Mouse (Mus musculus): ENCODE results near the gene Gm8113.
"Not testable (repeated sequence)": the region's sequence is repeated elsewhere in the genome, so short reads cannot be mapped to it uniquely, and the experiment has no call there.

DNA sequence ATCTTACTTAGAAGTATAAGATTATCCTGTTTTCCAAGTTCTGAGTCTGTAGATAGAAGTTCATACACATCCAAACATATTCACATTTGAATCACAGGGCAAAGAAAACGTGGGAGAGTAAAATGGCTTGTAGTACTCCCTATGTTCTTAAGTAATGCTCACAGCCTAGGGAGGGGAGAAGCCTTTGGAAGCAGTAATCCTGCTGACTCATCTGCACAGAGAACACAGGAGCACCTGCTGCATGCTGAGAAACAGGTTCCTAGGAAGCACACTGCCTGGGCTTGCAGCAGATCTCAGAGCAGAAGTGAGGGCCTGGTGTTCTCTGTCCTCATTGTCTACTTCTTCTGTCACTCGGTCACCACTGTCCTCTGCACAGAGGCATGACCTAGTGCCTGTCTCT is 29.8 kb upstream of the Gm8113 start:
- TF ChIP-seq CTCF, EP300 (IDR thresholded peaks at IDR 0.05; ENCODE audit: low read depth): not testable (repeated sequence)

All from heart, postnatal 0 days (tissue).